Mouse (Mus musculus): ENCODE measurements around the gene E130114P18Rik. TPM values are rescaled to one million over a fixed set of nuclear protein-coding genes. Genes with fewer than 3 reads are reported as not detected.

The E130114P18Rik gene
- polyA plus RNA-seq, 1 experiment from 2014 or later = 21.3 TPM

DNA sequence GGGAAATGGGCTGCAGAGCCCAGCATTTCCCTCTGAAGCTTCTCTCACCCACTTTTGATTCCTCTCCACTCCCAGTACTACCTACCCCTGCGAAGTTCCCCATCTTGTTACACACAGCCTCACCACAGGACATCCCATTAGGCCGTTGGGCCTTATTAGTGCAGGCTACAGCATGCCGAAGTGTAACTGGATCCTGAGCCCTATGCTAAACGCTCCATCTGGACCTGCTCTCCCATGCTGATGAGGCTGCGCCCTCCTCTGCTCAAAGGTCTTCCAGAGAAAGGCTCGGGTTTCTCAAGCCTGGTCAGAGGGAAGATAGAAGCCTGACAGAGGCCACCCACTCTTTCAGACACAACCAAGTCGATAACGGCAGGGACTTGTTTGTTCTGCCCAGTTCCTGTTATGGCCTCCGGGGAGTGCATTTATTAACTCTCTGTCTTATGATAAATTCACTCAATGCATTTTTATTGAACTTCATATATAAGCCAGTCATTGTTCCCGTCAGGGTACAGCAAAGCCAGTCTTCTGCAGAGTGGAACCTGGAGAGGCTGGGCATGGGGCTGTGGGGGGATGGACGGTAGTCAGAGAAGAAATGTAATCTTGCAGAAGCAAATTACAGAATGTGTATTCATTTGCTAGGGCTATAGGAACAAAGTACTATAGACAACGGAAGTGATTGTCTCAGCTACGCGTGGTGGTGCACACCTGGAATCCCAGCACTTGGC is 148.8 kb downstream of the E130114P18Rik start:
- H3K27me3 ChIP-seq (ENCODE audit: poor library complexity, severe bottlenecking) = peaks cover 45% of the 10 kb centered on the region
- 32% methylated on average over 14 of the region's 14 CpGs for WGBS
- no peaks in the 10 kb centered on the region for H3K9me3 ChIP-seq
- H3K4me1 ChIP-seq = peaks cover 40% of the 10 kb centered on the region
- H3K4me3 ChIP-seq = no peak overlapping the region
- peak; percentile 62 for DNase-seq (ENCODE audit: extremely low spot score, low spot score)
- no peaks in the 10 kb centered on the region for H3K36me3 ChIP-seq (replicated peaks)
- H3K27ac ChIP-seq = peak overlapping the region; percentile 58

DNA sequence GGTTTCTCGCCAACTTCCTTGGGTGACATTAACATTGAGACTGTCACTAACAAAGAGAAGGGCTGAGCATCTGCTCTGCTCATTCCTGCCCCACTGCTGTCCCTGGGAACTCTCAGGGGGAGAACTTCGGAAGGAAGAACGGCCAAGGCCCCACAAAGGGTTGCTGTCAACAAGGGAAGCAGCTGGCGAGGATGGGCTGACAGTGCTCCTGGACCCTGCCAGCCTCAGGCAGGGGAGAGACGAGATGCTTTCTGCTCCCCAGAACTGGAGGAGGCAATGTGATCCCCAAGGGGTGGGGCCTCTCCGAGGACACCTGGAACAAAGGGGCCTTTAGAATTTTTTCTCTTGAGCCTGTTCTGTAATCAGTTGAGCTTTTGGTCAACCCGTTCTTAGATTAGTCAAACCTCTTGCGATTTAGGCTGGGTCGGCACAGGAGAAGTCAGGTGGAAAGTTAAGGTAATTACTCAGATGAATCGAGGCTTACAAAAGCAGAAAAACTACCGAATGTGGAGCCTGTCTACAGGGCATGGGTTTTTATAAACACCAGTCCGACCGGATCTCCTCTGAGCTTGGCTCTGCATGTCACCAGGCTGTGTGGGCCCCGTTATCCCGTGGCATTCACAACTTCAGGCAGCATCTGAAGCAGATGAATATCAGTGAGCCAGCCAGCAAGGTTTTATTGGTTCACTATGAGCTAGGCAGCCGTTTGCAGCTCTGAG is 151.7 kb downstream of the E130114P18Rik start:
- 20% methylated on average over 16 of the region's 16 CpGs for WGBS
- no peak overlapping the region for H3K4me3 ChIP-seq
- peaks cover 33% of the 10 kb centered on the region for H3K27me3 ChIP-seq (ENCODE audit: poor library complexity, severe bottlenecking)
- peaks cover 34% of the 10 kb centered on the region for H3K4me1 ChIP-seq
- H3K36me3 ChIP-seq (replicated peaks) = no peaks in the 10 kb centered on the region
- DNase-seq (ENCODE audit: extremely low spot score, low spot score) = no peak
- H3K9me3 ChIP-seq = no peaks in the 10 kb centered on the region
- H3K27ac ChIP-seq = peak overlapping the region; percentile 62

DNA sequence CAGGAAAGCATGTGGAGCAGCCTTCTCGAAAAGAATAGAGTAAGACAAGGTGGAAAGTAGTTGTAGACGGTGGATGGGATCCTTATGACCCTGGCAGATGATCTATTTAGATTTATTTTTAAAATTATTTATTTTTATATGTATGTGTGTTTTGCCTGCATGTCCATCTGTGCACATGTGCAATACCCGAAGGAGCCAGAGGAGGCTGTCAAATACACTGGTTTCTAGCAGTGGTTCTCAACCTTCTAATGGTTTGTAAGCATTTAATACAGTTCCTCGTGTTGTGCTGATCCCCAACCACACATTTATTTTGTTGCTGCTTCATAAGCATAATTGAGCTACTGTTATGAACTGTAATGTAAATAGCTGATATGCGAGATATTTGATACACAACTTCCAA is 154.7 kb downstream of the E130114P18Rik start:
- Histone ChIP-seq H3K4me3 (no peak overlapping the region), H3K9me3 (no peaks in the 10 kb centered on the region), H3K27me3 (ENCODE audit: poor library complexity, severe bottlenecking) (peaks cover 16% of the 10 kb centered on the region; the same call in 1 of the 2 replicates), H3K4me1 (peaks cover 29% of the 10 kb centered on the region), H3K27ac (no peak overlapping the region), H3K36me3 (replicated peaks) (no peaks in the 10 kb centered on the region)
- WGBS = 87% methylated on average over 5 of the region's 5 CpGs
- no peak for DNase-seq (ENCODE audit: extremely low spot score, low spot score)

DNA sequence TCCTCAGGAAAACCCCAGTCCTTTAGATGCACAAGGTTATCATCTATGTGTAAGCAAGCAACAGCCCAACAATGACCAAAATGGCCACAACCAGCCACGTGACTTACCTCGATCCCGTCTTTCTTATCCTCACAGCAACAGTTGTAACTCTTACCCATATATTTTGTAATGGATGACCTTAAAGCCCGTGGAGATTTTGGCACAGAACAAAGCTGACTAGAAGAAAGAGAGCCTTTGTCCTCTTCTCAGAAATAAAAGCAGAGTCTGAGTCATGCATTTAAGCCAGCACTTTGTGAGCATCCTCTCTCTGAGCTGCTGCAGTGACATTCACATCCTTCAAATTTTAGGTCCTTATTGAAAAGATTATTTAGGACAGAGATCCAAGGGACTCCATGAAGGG is 156.1 kb downstream of the E130114P18Rik start:
- Histone ChIP-seq H3K4me1 (peaks cover 24% of the 10 kb centered on the region), H3K36me3 (replicated peaks) (no peaks in the 10 kb centered on the region), H3K27me3 (ENCODE audit: poor library complexity, severe bottlenecking) (peaks cover 4% of the 10 kb centered on the region; the same call in 1 of the 2 replicates), H3K4me3 (no peak overlapping the region), H3K9me3 (no peaks in the 10 kb centered on the region), H3K27ac (no peak overlapping the region)
- 84% methylated on average over 4 of the region's 4 CpGs for WGBS
- DNase-seq (ENCODE audit: extremely low spot score, low spot score) = no peak

DNA sequence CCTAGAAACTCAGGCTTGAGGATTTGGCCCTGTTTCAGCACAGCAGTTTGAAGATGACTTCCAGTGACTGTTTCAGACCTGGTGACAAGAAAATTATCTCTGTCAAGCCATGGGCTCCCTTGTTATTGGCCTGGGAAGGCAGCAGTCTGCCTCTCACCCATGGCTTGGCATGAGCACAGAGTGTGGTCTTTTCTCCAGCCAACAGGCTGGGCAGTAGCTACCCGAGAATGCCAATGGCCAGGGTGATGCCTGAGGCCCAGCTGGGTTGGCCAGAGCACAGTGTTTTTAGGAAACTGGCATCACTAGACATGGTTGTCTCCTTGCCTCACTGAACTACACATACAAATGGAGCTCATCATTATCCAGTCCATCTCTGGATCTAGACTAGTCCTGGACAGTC is 157.5 kb downstream of the E130114P18Rik start:
- Histone ChIP-seq H3K27me3 (ENCODE audit: poor library complexity, severe bottlenecking) (0 out of 2 replicates have a peak, but pooled peaks cover 4% of the 10 kb centered on the region), H3K27ac (no peak overlapping the region), H3K4me3 (no peak overlapping the region), H3K4me1 (peaks cover 13% of the 10 kb centered on the region), H3K9me3 (no peaks in the 10 kb centered on the region), H3K36me3 (replicated peaks) (no peaks in the 10 kb centered on the region)
- 89% methylated on average over 1 of the region's 1 CpGs for WGBS
- no peak for DNase-seq (ENCODE audit: extremely low spot score, low spot score)

DNA sequence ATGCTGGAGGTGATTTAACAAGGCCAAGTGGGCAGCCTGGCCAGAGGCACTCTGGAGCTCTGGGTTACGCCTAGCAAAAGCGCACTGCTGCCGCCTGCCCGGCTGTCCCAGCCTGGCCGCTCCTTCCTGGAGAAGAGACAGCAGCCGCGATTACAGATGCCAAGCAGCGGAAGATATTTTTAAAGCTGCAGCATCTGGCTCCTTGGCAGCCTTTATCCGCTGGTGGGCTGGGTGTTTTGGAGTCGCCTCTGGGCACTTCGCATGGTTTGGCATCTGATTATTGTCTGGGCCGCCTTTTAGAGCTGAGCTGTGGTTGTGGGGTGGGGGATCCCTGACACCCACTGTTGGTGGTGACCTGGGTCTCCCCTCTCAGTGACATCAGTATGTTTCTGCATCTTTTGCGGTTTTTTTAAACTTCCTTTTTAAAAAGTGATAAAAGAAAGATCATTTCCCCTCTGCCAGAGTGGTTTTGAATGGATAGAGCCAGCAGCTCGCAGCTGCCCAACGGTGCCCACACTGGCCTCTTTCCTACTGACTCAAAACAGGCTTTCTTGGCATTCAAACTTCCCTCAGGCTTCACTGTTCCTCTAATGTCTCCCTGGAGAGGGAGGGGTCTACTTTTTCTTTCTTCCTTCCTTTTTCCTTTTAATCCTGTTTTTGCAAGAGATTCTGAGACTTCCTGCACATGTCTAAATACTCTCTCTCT is 159.1 kb downstream of the E130114P18Rik start:
- Histone ChIP-seq H3K36me3 (replicated peaks) (no peaks in the 10 kb centered on the region), H3K9me3 (no peaks in the 10 kb centered on the region), H3K27me3 (ENCODE audit: poor library complexity, severe bottlenecking) (no peaks in the 10 kb centered on the region), H3K27ac (peak overlapping the region; percentile 57), H3K4me1 (peaks cover 13% of the 10 kb centered on the region), H3K4me3 (no peak overlapping the region)
- 66% methylated on average over 15 of the region's 15 CpGs for WGBS
- DNase-seq (ENCODE audit: extremely low spot score, low spot score) = no peak

DNA sequence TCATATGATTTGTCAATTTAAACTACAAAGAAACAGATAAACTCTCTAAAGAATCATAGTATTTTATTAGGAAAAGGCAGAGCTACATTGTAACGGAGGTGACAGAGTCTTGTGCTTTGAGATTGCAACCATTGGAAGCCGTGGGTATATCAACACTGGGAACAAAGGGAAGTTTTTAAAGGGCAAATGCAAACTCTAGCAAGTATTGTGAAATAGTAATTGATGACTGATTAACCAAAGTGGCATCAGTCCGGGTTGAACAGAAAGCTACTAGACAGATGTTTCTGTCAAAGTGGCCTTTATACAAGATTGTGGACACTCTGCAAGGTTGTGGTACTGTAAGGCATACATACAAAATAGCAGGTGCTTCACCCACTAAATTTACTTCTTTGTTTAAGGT is 162.8 kb downstream of the E130114P18Rik start:
- peaks cover 28% of the 10 kb centered on the region for H3K4me1 ChIP-seq
- DNase-seq (ENCODE audit: extremely low spot score, low spot score) = no peak
- H3K4me3 ChIP-seq = no peak overlapping the region

DNA sequence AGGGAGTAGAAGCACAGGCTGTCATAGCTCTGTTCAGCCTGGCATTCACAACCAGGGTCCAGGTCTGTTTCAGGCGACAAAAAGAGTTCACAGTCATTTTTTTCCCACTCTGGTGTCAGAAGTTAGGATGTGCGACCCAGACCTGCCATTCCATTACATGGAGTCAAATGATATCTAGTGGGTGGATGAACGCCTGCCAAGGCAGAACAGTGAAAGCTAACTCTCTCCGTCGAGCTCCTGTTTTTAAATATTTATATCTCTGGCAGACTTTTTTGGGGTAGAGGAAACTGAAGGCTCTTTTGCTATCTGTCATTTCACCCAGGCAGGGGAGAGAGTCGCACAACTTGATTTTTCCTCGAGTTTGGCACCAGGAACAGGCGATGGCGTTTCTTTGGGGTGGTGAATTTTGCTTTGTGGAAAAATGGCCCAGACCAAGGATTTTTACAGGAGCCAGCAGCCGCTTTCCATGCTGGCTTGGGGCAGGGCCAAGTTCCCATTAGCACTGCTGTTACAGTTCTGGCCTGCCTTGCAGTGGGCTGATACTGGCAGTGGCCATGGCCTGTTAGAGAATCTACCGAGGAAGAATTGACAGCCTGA is 166.5 kb downstream of the E130114P18Rik start:
- WGBS = 88% methylated on average over 11 of the region's 11 CpGs
- H3K4me3 ChIP-seq = no peak overlapping the region
- H3K36me3 ChIP-seq (replicated peaks) = no peaks in the 10 kb centered on the region
- H3K9me3 ChIP-seq = no peaks in the 10 kb centered on the region
- peaks cover 52% of the 10 kb centered on the region for H3K4me1 ChIP-seq
- peaks cover 9% of the 10 kb centered on the region; the same call in 1 of the 2 replicates for H3K27me3 ChIP-seq (ENCODE audit: poor library complexity, severe bottlenecking)
- DNase-seq (ENCODE audit: extremely low spot score, low spot score) = no peak
- H3K27ac ChIP-seq = peak overlapping the region; percentile 65; the same call in 1 of the 2 replicates

More for the DNA sequence above, 162.8 kb downstream of the E130114P18Rik start:
- WGBS = 94% methylated on average over 3 of the region's 3 CpGs
- Histone ChIP-seq H3K27me3 (ENCODE audit: poor library complexity, severe bottlenecking) (peaks cover 9% of the 10 kb centered on the region; the same call in 1 of the 2 replicates), H3K36me3 (replicated peaks) (no peaks in the 10 kb centered on the region), H3K27ac (no peak overlapping the region), H3K9me3 (no peaks in the 10 kb centered on the region)

DNA sequence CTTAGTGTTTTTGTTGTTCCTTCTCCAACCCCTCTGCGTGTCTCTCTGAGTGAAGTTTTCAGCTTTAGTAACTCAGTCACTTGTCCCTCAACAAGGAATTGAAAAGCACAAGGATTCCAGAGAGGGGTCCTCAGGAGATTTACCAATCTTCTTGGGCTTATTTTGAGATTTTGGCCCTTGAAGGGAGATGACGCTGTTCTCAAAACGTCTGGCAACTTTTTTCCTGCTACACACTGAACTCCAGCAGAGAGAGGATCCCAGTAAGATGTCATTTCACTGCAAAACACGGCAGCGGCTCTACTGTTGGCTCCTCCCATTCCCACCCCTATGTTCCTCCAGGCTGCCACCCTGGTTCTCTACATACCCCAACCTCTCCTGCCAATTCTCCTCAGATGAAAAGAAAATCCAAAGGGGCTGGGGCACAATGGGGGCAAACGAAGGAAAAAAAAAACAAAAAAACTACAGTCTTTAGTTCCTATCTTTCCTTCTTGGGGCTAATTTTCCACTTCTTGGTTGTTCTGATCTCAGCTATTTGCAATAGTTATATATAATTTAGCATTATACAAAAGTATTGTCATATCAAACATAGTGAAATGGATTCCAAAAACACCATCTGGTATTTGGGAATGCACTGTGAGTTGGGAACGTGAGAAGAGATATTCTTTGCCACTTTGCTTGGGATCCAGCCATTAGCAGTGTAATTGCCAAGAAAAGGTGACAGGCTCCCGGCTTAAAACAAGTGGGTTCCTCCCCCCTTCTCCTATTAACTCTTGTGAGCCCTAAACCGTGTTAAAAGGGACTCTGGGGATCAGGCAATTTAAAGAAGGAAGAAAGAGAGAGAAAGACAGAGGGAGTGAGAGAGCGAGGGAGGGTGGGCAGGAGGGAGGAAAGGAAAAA is 167.8 kb downstream of the E130114P18Rik start:
- peak overlapping the region; percentile 65 for H3K27ac ChIP-seq
- no peak for DNase-seq (ENCODE audit: extremely low spot score, low spot score)
- no peaks in the 10 kb centered on the region for H3K36me3 ChIP-seq (replicated peaks)
- H3K9me3 ChIP-seq = no peaks in the 10 kb centered on the region
- WGBS = 24% methylated on average over 10 of the region's 10 CpGs
- no peak overlapping the region for H3K4me3 ChIP-seq
- peaks cover 52% of the 10 kb centered on the region for H3K4me1 ChIP-seq
- peaks cover 9% of the 10 kb centered on the region; the same call in 1 of the 2 replicates for H3K27me3 ChIP-seq (ENCODE audit: poor library complexity, severe bottlenecking)

DNA sequence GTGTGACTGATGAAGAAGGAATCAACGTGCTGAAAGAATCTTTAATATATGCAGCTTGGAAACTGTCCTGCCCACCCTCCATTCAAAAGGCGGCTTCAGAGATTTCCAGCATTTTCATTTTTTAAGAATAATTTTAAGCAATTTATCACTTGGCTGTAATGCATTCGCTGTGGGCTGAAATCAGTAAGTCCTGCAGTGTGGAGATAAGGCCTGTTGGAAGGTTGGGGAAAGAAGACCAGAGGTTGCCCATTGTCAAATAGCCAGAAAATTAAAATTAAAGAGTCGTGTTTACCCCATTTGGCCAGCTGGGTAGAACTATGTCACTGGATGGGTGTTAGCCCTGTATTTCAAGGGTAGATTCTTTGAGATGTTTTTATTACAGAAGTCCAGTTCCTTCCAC is 168.5 kb downstream of the E130114P18Rik start:
- no peaks in the 10 kb centered on the region for H3K9me3 ChIP-seq
- no peak overlapping the region for H3K4me3 ChIP-seq
- no peaks in the 10 kb centered on the region for H3K36me3 ChIP-seq (replicated peaks)
- peak overlapping the region; percentile 51; the same call in 1 of the 2 replicates for H3K27ac ChIP-seq
- H3K4me1 ChIP-seq = peaks cover 52% of the 10 kb centered on the region
- H3K27me3 ChIP-seq (ENCODE audit: poor library complexity, severe bottlenecking) = peaks cover 9% of the 10 kb centered on the region; the same call in 1 of the 2 replicates
- DNase-seq (ENCODE audit: extremely low spot score, low spot score) = no peak
- WGBS = 86% methylated on average over 4 of the region's 4 CpGs

DNA sequence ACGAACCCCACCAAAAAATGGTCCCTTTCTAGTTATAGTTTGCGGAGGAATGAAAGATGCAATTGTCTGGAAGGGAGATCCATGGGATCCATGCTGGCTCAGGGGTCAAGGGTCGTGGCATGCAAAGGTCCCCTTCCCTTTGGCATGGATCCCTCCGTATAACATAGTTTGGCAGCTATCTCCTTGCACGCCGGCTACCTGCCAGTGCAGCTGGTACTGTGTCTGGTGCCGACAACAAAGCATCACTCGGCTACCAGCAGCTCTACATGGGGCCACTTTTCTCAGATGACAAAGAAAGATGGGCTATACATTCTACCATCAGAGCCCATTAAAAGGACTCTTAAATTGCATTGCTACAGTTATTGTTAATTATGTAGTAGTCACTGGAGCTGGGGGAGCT is 169.2 kb downstream of the E130114P18Rik start:
- 45% methylated on average over 8 of the region's 8 CpGs for WGBS
- peaks cover 9% of the 10 kb centered on the region; the same call in 1 of the 2 replicates for H3K27me3 ChIP-seq (ENCODE audit: poor library complexity, severe bottlenecking)
- H3K27ac ChIP-seq = 0 out of 2 replicates have a peak overlapping the region, but pooled peaks have one; percentile 32
- no peaks in the 10 kb centered on the region for H3K9me3 ChIP-seq
- peaks cover 52% of the 10 kb centered on the region for H3K4me1 ChIP-seq
- H3K4me3 ChIP-seq = no peak overlapping the region
- no peak for DNase-seq (ENCODE audit: extremely low spot score, low spot score)
- H3K36me3 ChIP-seq (replicated peaks) = no peaks in the 10 kb centered on the region

Measured in forebrain, embryonic 10.5 days (tissue).